Mouse (Mus musculus): ENCODE data around the gene Tlk2.

Tlk2 gene

GRCm38 (mm10) chr11:105261601-105262351 lies 83.2 kb downstream of the Tlk2 start:
- no peak for DNase-seq (ENCODE audit: low spot score in 2 of 2)

GRCm38 (mm10) chr11:105264506-105264905 lies 85.9 kb downstream of the Tlk2 start:
- DNase-seq (ENCODE audit: low spot score in 2 of 2): no peak

- DNase-seq (ENCODE audit: low spot score in 2 of 2): no peak
These were observed 86.4 kb downstream of the Tlk2 start for GRCm38 (mm10) chr11:105264988-105265387.

- peak in 1 of 2 experiments; percentile 63 for DNase-seq (ENCODE audit: low spot score in 2 of 2)
These were observed 91.5 kb downstream of the Tlk2 start for GRCm38 (mm10) chr11:105270155-105270554.

GRCm38 (mm10) chr11:105280456-105280855 lies 101.8 kb downstream of the Tlk2 start:
- DNase-seq (ENCODE audit: low spot score in 2 of 2): no peak

GRCm38 (mm10) chr11:105281291-105281690 lies 102.7 kb downstream of the Tlk2 start:
- no peak for DNase-seq (ENCODE audit: low spot score in 2 of 2)

GRCm38 (mm10) chr11:105281763-105282459 lies 103.3 kb downstream of the Tlk2 start:
- no peak for DNase-seq (ENCODE audit: low spot score in 2 of 2)

GRCm38 (mm10) chr11:105282460-105282859 lies 103.9 kb downstream of the Tlk2 start:
- DNase-seq (ENCODE audit: low spot score in 2 of 2): no peak

GRCm38 (mm10) chr11:105283016-105283415 lies 104.4 kb downstream of the Tlk2 start:
- DNase-seq (ENCODE audit: low spot score in 2 of 2): no peak

- DNase-seq (ENCODE audit: low spot score in 2 of 2): no peak
These were observed 107.1 kb downstream of the Tlk2 start for GRCm38 (mm10) chr11:105285720-105286119.

GRCm38 (mm10) chr11:105289403-105289802 lies 110.8 kb downstream of the Tlk2 start:
- no peak for DNase-seq (ENCODE audit: low spot score in 2 of 2)

- DNase-seq (ENCODE audit: low spot score in 2 of 2): no peak
These were observed 113.1 kb downstream of the Tlk2 start for GRCm38 (mm10) chr11:105291681-105292123.

GRCm38 (mm10) chr11:105292124-105293071 lies 113.8 kb downstream of the Tlk2 start, which contains the start of gene Mrc2:
Gene Mrc2 (plus strand): TSS chr11:105292643.
- DNase-seq (ENCODE audit: low spot score in 2 of 2): peak; percentile 57 to 64

- DNase-seq (ENCODE audit: low spot score in 2 of 2): peak in 1 of 2 experiments; percentile 52
These were observed 114.5 kb downstream of the Tlk2 start for GRCm38 (mm10) chr11:105293101-105293581.

GRCm38 (mm10) chr11:105293901-105294494 lies 115.4 kb downstream of the Tlk2 start:
- DNase-seq (ENCODE audit: low spot score in 2 of 2): no peak

GRCm38 (mm10) chr11:105296084-105296483 lies 117.5 kb downstream of the Tlk2 start:
- DNase-seq (ENCODE audit: low spot score in 2 of 2): no peak

- no peak for DNase-seq (ENCODE audit: low spot score in 2 of 2)
These were observed 131.6 kb downstream of the Tlk2 start for GRCm38 (mm10) chr11:105310197-105310596.

- peak in 1 of 2 experiments; percentile 41 for DNase-seq (ENCODE audit: low spot score in 2 of 2)
These were observed 132.8 kb downstream of the Tlk2 start for GRCm38 (mm10) chr11:105311291-105311975.

GRCm38 (mm10) chr11:105312311-105312942 lies 133.8 kb downstream of the Tlk2 start:
- DNase-seq (ENCODE audit: low spot score in 2 of 2): peak in 1 of 2 experiments; percentile 41

Measured in right cerebral cortex, postnatal 10 days (tissue).